15 mouse cellular contexts compared by ENCODE assay signal in the genomic region with DNA sequence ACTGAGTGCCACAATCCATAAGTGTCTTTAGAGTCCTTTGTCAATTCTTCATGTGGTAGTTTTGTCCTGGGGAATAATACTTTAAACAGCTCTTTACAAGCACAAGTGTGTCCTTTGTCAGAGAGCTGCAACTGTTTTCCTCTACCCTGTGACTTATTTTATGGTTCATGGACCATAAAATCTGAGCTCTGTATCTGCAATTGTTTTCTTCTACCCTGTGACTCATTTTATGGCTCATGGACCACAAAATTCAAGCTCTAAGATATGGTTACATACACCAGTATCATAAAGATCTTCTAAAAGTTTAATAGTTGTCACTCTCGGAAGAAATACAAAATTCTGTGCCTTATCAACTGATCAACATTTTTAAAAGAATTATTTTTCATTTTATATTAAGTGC.
"Had no signal": no experiment of that assay in that cellular context is flagged by ENCODE, and none has a peak within 500 bp of the region (broad histone marks: within the 10 kb centered on the region; RNA-seq: fewer than 3 reads in every experiment).

No protein-coding gene starts in this region.

- H3K9ac ChIP-seq: hindbrain, embryonic 15.5 days; limb, embryonic 15.5 days; liver, embryonic 12.5 days; lung, embryonic 14.5 days; midbrain, embryonic 15.5 days; neural tube, embryonic 13.5 days had no signal

- H3K9me3 ChIP-seq: hindbrain, embryonic 15.5 days; limb, embryonic 15.5 days; liver, embryonic 12.5 days; midbrain, embryonic 10.5 days; midbrain, embryonic 15.5 days; neural tube, embryonic 13.5 days had no signal

- H3K27me3 ChIP-seq: hindbrain, embryonic 15.5 days; limb, embryonic 15.5 days; liver, embryonic 12.5 days; midbrain, embryonic 15.5 days; neural tube, embryonic 13.5 days had no signal

- H3K4me1 ChIP-seq: hindbrain, embryonic 15.5 days; limb, embryonic 15.5 days; liver, embryonic 12.5 days; midbrain, embryonic 10.5 days; midbrain, embryonic 15.5 days; neural tube, embryonic 13.5 days had no signal

- ATAC-seq: inflammation-experienced regulatory T-cells, adult 6 months; liver, embryonic 12.5 days; midbrain, embryonic 15.5 days had no signal

- DNase-seq: kidney, postnatal 10 days; layer of hippocampus, adult 9-11 months; layer of hippocampus, postnatal 36 days; lung, embryonic 14.5 days; lung, postnatal 10 days; lung, postnatal 4 days; retina, postnatal 1 day; right cerebral cortex, postnatal 4 days had no signal

- H3K4me2 ChIP-seq: hindbrain, embryonic 15.5 days; limb, embryonic 15.5 days; liver, embryonic 12.5 days; lung, embryonic 14.5 days; midbrain, embryonic 15.5 days; neural tube, embryonic 13.5 days had no signal

- H3K4me3 ChIP-seq: hindbrain, embryonic 15.5 days; limb, embryonic 15.5 days; liver, embryonic 12.5 days; midbrain, embryonic 10.5 days; midbrain, embryonic 15.5 days; neural tube, embryonic 13.5 days had no signal

- H3K27ac ChIP-seq: hindbrain, embryonic 15.5 days; limb, embryonic 15.5 days; liver, embryonic 12.5 days; midbrain, embryonic 10.5 days; midbrain, embryonic 15.5 days; neural tube, embryonic 13.5 days had no signal
